Mouse (Mus musculus) spleen, postnatal 14 days (tissue): ENCODE measurements around the gene Setd1a.
A peak's percentile ranks its signal among the peaks of the same experiment; 100 is the strongest.
"Not testable (repeated sequence)": the region's sequence is repeated elsewhere in the genome, so short reads cannot be mapped to it uniquely, and the experiment has no call there.

Experiments
- DNase-seq, 2 experiments: peaks; one replicate each; pipeline ENCODE4 v3.0.0; 2021 to 2022; ENCODE audit warnings: low spot score in 2 of 2

The Setd1a gene

DNA sequence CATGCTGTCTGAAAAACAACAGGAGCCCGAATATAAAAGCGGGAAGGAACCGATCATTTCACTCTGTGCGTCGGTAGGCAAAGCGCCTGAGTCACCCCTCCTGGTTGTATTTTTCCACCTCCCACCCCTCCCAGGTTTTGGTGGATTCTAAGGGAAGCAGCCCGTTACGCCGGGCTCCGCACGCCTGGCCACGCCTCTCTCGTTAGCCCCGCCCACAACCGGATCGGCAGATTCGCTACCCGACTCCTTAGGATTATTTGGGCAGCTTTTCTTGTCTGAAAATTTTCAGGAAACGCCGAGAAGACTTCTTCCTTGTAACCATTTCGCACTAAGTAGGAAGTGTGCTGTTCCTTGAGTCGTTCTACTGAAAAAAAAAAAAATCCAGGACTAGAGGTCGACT, at the start of gene Setd1a:
Gene Setd1a, plus strand, starts transcription at position 245 of the 400 bp plus-strand sequence.
- peak; percentile 74 to 85 for DNase-seq

DNA sequence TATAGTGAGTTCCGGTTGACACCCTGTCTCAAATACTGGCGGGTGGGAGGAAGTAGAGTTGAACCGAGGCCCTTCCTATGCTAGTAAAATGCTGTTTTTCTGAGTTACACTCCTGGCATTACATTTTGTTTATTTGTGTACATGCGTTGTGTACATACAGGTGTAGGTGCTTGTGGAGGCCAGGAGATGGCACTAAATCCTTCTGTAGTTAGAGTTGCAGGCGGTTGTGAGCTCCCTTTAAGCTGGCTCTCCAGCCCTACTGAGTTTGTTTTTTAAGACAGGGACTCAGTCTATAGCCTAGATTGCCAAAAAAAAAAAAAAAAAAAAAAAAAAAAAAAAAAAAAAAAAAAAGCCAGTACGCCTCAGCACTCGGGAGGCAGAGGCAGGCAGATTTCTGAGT, 48.6 kb upstream of the Setd1a start:
- DNase-seq: no peak

DNA sequence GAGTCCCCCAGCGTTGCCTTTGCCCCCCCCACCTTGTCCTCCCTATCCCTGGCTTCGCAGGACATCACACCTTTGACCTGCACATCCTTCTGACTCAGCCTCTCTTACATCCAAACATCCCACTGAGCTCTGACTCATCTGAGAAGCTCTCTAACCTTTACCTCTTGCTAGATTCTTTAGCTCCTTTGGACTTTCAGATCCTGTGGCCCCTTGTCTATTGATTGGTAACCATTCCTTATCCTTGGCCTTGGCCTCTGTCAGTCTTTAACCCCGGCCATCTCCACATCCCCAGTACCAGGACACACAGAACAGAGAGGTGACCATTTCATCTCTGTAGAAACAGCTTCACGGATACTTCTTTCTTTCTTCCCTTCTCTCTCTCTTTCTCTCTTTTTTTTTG, 46.3 kb upstream of the Setd1a start:
- DNase-seq: no peak

DNA sequence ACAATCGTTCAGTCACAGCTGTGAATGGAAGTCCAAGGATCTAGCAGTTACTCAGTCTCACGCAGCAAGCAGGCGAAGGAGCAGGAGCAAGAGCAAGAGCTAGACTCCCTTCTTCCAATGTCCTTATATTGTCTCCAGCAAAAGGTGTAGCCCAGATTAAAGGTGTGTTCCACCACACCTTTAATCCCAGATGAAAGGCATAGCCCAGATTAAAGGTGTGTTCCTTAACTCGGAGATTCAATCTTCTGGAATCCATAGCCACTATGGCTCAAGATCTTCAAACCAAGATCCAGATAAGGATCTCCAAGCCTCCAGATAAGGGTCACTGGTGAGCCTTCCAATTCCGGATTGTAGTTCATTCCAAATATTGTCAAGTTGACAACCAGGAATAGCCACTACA, 44.4 kb upstream of the Setd1a start, which contains the start of gene Ctf2:
Gene Ctf2, minus strand, starts transcription at position 101 of the 400 bp plus-strand sequence.
- not testable (repeated sequence) for DNase-seq

DNA sequence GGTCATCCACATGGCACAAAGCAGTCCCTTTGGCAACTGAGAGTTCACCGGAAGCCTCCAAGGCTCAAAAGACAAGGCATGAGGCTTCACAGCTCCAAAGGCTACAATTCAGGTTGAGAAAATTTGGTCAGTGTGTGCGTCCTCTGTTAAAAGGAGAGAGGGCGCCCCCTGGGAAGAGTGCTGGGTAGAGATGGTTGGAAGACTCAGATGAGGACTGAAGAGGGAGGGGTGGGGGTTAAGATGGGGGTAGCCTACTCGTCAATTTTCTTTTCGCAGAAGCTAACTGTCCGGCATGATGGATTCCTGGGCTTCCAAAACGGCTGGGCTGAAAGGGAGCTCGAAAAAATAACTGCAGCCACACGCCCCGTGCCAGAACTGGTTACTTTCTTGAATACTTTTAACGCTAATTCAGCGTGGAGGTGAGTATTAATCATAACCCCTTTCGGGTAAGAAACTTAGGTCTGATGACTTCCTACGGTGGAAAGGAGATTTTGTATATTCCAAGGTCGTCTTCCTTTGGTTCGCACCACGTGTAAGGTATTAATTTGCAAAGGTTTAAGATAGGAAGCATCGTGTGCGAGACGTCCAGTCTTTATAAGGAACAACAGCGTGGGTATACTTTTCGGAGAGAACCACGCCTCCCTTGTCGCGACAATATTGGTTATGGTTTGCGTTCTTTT, 32.0 kb upstream of the Setd1a start, which contains the start of gene Fbxl19:
Gene Fbxl19, plus strand, starts transcription at position 178 of the 680 bp plus-strand sequence.
- peak; percentile 43 to 60 for DNase-seq

DNA sequence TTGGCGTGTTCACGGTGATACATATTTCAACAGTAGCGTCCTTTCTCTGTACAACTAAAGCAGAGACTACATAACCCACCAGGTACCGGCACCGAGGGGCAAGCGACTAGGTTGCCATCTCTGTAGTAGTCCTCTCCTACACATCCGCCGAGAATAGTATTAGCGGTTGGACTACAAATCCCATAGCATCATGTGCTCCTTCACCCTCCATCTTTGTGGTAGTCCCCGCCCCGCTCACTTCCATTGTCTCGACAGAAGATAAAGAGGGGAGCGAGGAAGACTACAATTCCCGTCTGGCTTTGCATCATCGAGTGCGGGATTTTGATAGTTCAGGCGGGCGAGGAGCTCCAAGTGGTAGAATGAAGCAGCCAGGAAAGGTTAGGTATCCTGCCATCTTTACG, 31.2 kb upstream of the Setd1a start:
- peak; percentile 56 to 73 for DNase-seq

DNA sequence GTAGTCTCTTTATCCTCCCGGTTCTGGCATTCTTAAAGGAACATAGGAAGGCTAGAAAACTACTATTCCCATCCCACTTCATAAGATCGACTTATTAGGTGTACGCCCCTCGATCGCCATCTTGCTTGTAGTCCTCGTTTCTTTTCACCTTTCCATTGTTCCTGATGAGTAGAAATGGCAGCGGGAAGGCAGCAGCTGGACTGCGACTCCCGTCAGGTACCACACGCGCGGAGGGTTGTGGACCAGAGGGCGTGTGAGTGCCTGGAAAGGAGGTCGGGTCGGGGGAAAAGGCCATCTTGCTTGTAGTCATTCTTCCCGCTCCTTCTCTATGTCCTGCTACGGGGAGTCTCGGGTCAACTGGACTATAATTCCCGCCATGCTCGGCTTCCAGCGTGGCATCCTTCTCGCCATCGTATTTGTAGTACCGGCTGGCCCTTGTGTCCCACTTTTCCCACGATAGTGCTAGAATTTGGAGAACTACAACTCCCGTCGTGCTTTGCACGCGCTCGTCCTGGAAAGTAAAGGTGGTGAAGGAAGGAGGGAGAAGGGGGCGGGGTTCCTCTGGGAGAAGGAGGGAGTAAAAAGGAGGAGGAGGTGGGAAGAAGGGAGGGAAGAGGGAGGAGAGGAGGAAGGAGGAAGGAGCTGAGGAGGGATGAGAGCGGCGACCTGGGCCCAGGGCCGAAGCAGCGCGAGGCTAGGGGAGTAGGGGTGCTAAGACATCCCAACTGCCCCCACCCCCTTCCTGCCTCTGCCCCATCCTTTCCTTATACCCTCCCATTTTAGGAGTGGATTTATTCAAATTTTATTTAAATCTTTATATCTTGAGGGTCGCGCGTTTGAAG, 30.6 kb upstream of the Setd1a start:
- DNase-seq: peak; percentile 36 to 58

DNA sequence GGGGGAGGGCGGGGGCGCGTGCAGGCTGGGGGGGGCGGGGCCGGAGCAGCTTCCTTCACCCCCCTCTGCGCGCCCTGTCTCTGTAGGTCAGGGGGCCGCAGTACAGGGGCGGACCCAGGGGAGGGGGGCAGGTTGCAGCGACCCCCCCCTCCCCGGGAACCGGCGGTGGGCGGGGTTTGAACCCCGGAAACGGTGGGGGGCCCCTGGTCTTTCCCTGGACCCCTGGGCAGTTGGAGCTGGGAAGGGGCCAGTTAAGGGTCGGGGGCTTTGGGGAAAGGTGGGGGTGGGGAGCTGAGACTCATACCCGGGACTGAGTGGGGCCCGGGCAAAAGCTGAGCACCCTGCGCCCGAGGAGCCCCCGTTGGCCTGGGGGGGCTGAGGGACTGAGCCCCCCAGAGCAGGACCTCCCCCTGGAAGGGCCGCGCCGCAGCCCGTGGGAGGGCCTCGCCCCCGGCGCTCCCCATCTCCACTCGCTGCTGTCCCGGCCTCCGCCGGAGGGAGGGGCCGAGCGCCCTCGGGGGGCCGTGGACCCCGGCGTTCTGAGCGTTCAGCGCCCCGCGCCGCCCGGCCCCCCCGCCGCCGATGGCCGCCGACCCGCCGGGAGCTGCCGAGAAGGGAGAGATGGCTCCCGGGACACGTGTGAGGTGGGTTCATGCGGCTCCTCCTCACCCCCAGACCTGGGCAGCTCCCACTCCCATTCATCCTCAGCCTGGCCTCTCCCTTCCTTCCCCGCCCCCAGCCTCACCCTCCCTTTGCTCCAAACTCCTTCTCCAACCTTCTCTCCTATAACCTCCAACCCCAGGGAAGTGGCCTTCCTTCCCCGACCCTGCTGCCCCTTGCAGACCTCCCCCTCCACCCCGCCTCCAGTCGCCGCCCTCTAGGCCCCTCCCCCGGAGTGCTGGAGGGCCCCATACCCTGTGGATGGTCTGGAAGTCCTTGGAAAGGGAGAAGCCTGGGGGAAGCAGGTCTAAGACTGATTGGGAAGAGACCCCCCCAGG, 29.7 kb upstream of the Setd1a start:
- no peak for DNase-seq

DNA sequence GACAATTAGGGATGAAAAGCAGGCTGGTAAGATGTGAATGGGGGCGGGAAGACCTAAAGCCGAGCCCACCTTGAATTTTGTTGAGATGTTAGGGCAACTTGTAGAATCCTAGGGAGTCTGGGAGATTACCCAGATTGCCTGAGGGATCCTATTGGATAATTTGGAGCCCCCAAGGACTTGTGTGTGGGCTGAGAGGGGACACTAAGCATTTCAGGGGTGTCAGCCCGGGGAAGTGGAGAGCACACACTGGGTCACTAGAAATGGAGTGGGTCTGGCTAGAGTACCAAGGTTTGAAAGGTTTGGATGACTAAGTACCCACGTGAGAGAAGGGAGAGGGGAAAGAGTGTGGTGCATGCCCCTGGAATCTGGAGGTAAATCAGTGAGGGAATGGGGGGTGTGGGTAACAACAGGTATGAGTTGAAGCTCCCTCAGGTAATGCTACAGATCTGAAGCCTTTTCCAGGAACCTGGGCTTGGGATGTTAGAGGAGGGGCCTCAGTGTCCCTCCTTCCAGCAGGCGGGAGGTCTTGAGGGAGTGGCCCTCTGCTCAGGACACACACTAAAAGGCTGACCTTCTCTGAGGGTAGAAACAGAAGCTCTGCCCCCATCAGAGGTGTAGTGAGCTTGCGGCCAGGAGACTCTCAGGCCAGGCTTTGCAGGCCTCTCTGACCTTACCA, 28.8 kb upstream of the Setd1a start:
- DNase-seq: no peak

DNA sequence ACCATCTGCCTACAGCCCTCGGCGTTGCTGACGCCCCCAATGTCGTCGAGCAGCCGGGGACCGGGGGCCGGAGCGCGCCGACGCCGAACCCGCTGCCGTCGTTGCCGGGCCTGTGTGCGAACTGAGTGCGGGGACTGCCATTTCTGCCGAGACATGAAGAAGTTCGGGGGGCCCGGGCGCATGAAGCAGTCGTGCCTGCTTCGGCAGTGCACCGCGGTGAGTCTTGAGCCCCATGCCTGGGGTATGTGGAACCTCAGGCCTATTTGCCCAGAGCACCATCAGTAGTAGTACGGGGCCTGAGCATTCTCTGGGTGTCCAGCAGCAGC, 28.3 kb upstream of the Setd1a start:
- DNase-seq: no peak

DNA sequence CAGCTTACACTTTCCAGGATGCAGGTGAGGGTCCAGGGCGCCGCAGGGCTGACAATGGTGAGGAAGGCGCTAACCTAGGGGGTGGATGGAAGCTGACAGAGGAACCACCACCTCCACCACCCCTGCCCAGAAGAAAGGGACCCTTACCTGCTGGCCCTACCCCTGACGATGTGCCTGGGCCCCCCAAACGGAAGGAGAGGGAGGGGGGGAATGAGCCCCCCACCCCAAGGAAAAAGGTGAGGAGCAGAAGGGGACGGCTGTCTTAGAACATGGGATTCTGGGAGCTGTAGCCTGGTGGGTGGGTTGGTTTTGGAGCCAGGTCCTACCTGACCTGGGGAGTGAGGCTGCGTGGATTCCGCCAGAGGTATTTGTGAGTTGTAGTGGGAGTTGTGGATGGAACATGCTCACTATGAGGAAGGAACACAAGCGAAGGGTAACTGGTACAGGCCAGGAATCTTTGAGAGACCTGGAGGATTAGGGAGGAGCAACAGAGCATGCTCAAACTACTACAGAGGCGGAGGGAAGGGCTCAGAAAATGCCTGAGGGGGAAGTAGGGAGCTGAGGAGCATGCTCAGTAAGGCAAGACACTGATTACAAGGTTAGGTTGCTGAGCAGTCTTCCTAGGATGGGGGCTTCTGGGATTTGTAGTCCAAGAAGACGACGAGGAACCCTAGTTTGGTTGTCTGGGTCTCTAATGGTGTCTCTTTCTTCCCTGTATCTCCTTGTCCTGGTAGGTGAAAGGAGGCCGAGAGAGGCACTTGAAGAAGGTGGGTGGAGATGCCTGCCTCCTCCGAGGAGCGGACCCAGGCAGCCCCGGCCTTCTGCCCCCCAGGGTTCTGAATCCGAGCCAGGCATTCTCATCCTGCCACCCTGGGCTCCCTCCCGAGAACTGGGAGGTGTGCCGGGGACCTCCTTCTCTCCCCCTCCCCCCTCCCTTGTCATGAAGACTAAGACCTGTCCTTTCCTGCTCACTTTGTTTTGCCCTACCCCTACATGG, 26.0 kb upstream of the Setd1a start:
- no peak for DNase-seq

DNA sequence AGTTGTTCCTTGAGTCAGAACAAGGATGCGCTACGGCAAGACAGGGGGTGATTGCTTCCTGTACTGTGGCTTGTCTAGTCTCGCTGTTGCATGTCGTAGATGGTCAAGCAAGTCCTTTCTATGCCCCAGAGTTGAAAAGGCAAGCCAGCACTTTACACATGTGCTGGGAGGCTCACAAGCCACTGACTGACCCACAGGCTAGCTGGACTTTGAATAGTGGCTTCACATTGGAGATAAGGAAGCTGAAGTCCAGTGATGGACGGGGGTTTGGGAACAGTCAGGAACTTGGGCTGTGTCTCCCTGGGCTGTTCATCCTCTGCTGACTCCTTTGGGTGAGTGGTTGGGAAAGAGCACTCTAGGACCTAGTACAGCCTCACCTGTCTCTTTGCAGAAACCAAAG, 24.9 kb upstream of the Setd1a start:
- no peak for DNase-seq

DNA sequence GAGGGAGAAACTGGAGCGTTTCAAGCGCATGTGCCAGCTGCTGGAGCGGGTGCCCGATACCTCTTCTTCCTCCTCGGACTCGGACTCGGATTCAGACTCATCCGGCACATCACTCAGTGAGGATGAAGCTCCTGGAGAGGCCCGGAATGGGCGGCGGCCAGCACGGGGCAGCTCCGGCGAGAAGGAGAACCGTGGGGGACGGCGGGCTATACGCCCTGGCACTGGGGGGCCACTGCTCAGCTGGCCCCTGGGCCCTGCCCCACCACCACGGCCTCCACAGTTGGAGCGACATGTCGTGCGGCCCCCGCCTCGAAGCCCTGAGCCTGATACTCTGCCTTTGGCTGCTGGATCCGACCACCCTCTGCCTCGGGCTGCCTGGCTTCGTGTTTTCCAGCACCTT, 24.4 kb upstream of the Setd1a start:
- no peak for DNase-seq

DNA sequence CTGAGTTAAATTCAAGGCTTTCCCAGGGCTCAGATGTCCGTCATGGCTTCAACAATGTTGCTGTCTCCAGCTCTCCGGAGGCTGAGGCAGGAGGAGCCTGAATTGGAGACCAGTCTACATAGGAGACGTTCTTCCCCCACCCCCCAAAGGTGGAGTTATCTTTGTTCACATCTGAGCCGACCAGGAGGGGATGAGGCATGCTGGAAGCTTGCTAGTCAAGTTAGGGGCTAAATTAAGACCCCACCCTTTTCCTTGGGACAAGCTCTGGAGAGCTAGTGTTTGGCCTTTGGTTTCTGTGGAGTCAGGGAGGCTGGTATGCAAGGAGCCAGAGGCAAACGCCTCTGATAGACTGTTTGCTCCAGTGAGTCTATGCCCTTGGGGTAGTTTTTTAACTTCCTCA, 23.3 kb upstream of the Setd1a start:
- DNase-seq: no peak

DNA sequence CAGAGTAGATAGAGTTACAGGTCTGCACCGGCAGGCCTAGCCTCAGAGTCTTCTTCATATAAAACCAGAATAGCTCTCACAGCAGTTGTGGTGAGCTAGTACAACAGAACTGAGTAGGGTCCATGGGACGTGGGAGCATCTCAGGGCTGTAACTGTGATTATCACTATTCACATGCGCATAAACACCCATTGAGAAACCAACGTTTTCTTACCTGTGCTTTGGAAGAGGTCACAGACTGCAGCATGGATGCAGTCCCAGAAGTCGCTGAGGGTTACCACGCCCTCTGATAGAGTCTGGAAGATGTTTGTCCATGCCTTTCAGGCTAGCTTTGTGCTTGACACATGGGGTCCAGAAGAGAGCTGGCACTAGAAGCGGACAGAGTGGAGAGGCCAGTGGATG, 22.7 kb upstream of the Setd1a start:
- DNase-seq: no peak

DNA sequence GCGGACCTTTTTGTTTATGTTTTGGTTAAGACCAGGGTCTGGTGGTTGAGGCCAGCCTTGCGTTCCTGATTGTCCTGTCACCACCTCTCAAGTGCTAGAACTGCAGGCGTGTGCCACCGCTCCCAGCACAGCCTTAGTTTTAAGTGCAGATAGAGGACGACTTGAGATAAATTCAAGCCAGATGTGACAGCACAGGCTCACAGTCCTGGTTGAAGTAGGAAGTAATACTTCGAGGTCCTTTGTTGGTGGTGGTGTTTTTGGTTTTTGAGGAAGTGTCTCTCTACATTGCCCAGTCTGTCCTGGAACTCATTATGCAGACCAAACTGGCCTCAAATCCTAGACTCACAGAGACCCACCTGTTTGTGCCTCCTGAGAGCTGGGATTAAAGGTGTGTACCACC, 16.8 kb upstream of the Setd1a start:
- DNase-seq: no peak

DNA sequence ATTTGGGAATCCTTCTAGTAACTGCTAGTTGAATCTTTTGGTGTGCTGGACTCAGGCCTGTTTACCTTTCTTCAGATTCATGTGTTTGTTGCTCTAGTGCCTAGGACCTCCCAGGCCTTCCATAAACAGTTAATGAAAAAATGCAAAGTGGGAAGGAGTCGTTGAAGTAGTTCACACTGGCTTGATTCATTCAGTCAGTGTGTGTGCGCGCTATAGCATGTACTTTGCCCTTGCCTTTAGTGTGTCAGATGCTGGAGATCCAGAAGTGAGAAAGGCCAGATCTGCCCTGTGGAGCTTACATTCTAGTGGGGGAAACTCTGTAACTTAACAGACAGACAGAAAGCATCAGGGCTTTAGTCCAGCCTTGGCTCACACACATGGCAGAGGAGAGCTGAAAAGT, 16.0 kb upstream of the Setd1a start:
- no peak for DNase-seq

DNA sequence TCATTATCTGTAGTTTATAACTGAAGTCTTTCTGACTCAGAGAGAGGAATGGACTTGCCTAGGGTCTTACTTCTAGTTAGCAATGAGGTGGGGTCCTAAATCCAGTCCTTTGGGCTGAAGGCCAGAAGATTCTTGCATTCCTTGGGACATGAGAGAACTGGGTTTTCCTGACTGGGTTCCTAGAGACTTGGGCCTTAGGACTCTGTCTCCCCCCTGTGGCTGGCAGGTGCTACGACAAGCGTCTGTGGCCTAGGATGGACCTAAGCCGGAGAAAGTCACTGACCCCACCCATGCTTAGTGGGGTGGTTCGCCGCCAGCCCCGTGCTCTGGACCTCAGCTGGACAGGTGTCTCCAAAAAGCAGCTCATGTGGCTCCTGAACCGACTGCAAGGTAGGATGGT, 15.4 kb upstream of the Setd1a start:
- peak; percentile 48 to 65 for DNase-seq

DNA sequence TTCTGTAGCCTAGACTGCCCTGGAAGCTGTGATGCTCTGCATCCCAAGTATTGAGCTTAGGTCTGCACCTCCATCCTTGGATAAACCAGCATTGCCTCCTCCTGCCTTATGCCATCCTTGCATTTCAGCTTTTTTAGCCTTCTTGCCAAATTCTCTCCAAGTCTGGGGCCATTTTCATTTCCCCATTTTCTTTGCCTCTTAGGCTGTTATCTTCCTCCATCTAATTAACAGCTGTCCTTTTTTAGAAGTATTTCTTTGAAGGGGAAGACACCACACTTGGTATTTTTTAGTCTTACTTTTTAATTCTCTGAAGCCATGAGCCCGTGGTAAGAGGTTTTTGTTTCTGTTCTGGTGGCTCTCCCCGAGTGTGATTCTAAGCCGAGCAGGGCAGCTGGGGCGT, 12.8 kb upstream of the Setd1a start:
- no peak for DNase-seq

DNA sequence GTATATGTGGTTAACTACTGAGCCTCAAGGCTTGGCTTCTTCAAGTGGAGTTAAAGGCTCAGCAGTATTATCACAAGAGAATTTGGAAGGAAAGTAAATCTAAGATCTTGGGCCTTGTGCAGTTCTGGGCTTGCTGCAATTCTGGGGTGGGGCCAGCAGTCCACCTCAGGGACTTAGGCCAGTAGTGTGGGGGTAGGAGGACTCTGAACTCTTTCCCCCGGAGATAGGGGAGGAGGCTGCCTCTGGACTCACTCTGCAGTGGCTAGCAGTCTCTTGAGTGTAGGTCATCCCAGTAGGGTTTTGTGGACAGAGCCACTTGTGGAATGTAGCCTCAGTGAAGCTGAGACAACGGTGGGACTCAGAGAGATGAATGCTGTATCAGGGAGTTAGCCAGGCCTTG, 10.7 kb upstream of the Setd1a start:
- no peak for DNase-seq
